Mouse (Mus musculus) spleen, adult 12 weeks (tissue): ENCODE data around the gene Rab26.

Experiments used
- DNase-seq: peaks from one replicate; pipeline ENCODE4 v3.0.0; 2022; ENCODE audit warnings: low spot score

Gene Rab26

DNA sequence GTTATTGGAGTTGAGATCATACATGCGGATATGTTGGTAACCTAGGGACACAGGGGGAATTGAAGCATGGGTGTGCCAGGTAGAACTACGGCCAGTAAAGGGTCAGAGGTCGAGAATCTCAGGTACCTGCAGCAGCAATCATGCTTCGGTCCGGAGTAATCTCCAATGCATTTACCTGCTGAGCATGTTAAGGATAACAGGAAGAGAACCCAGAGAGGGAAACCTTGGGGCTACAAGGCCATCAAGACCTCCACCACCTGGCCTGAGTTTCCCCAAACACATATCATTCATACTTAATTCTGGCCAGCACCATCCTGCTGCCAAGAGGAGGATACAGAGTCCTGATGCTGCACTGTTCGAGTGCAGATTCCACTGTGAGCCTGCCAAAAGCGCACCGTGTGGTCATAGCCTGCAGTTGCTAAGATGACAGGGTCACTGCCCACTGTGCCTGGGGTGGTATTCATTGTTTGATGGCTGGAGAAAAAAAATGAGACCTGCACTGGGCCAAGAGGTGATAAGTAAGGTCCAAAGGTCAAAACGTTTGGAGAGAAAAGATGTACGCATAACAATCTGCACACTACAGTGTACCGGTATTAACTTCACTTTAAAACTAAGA, 55.9 kb downstream of the Rab26 start:
- no peak for DNase-seq
